Mouse (Mus musculus) heart, adult 2 months (tissue): ENCODE measurements around the gene Erfe.

Experiments
- CTCF ChIP-seq: fragments of 200-600 bp; IDR thresholded peaks from 2 replicates; pipeline ENCODE4 v1.8.1; 2022; ENCODE audit warnings: antibody characterized with exemption, mild to moderate bottlenecking, moderate library complexity
- POLR2A ChIP-seq: fragments of 200-500 bp; IDR thresholded peaks from 2 replicates; pipeline ENCODE4 v1.6.1; 2011; ENCODE audit warnings: mild to moderate bottlenecking, low read depth, low read length, control low read depth; ENCODE audit not compliant: insufficient read depth

DNA sequence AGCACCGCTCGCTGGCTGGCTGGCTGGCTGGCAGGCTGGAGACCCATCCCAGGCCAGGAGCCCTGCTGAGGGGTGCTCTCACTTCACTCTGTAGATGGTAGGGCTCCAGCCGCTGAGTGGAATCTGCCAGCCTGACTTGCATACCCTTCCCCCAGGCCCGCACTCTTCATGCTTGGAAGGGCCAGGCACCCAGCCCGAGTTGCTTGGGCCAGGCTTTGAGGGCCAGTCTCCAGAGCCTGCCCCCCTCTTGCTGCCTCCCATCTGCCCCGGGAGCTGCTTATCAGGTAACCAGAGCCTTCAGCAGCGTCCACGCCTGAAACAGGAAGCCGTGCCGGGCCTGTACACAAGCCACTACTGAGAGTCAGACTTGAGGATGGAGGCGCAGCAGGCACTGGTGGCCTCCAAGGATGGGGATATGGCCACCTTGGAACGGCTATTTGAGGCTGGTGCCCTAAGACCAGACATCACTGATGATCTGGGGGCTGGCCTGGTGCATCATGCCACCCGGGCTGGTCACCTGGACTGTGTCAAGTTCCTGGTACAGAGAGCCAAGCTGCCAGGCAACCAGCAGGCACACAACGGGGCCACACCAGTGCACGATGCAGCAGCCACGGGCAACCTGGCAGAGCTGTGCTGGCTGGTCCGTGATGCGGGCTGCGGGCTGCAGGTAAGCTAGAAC lies 44.3 kb upstream of the Erfe start, which contains the start of gene Espnl:
- TF ChIP-seq POLR2A (no peak), CTCF (no peak)
